Mouse (Mus musculus): ENCODE measurements at regions not wholly inside any gene's neighbourhood (a gene's known extent, or its start where the extent isn't known, plus 50 kb on each side); places are given as distances from the start of the nearest gene placed in this dataset.

GRCm38 (mm10) chr9:88085866-88086265 lies 241.1 kb upstream of the Nt5e start:
- no peak overlapping the region for H3K4me3 ChIP-seq (ENCODE audit: control insufficient read depth, low read depth, low read length)
- no peak overlapping the region for H3K27ac ChIP-seq (ENCODE audit: control insufficient read depth, insufficient read depth, low read depth, low read length)
- no peaks in the 10 kb centered on the region for H3K27me3 ChIP-seq (ENCODE audit: control insufficient read depth, insufficient read depth, low read length)
- H3K36me3 ChIP-seq (ENCODE audit: control insufficient read depth, insufficient read depth, low read length), result no peaks in the 10 kb centered on the region
- TF ChIP-seq CTCF (IDR thresholded peaks at IDR 0.05; ENCODE audit: control insufficient read depth, insufficient read depth, insufficient replicate concordance, low read depth, low read length) (no peak), POLR2A (IDR thresholded peaks at IDR 0.05; ENCODE audit: control insufficient read depth, low read depth, low read length) (no peak)
- no peaks in the 10 kb centered on the region for H3K4me1 ChIP-seq (ENCODE audit: control insufficient read depth, insufficient read depth, low read length)

DNA sequence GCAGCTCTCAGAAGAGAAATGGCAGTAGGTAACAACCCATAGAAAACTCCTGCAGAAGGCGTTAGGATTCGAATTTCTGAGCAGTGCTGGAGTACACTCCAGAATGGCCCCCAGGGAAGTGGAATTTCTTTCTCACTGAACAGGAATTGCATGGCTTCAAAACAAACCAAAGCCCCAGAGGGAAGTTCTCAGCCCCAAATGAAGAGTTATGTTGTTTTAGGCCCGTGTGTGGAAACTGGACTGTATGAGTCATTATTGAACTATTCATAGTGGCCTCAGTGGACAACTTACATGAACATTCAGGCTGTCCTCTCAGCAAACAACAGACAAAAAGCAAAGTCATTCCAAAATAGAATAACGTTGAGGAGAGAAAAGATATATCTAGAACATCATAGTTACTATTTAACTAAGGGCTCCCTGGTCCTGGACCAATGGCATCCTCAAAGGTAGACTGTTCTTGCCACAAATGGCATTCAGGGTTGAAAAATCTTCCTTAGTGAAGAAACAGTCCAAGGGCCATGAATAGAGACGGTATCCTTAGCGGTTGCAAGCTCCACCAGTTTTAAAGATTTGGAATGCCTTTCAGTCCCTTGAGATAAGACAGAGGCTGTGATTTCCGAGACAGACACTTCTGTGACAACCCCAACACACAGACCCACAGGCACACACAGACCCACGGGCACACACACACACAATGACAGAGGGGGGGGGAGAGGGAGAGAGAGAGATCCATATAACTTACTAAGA lies 235.0 kb upstream of the Nt5e start:
- H3K27me3 ChIP-seq (ENCODE audit: control insufficient read depth, insufficient read depth, low read length), result no peaks in the 10 kb centered on the region
- TF ChIP-seq CTCF (IDR thresholded peaks at IDR 0.05; ENCODE audit: control insufficient read depth, insufficient read depth, insufficient replicate concordance, low read depth, low read length) (no peak), POLR2A (IDR thresholded peaks at IDR 0.05; ENCODE audit: control insufficient read depth, low read depth, low read length) (no peak)
- no peaks in the 10 kb centered on the region for H3K36me3 ChIP-seq (ENCODE audit: control insufficient read depth, insufficient read depth, low read length)
- no peaks in the 10 kb centered on the region for H3K4me1 ChIP-seq (ENCODE audit: control insufficient read depth, insufficient read depth, low read length)
- no peak overlapping the region for H3K27ac ChIP-seq (ENCODE audit: control insufficient read depth, insufficient read depth, low read depth, low read length)
- no peak overlapping the region for H3K4me3 ChIP-seq (ENCODE audit: control insufficient read depth, low read depth, low read length)

- no peak overlapping the region for H3K4me3 ChIP-seq (ENCODE audit: control insufficient read depth, low read depth, low read length)
- H3K4me1 ChIP-seq (ENCODE audit: control insufficient read depth, insufficient read depth, low read length), result no peaks in the 10 kb centered on the region
- no peaks in the 10 kb centered on the region for H3K27me3 ChIP-seq (ENCODE audit: control insufficient read depth, insufficient read depth, low read length)
- no peaks in the 10 kb centered on the region for H3K36me3 ChIP-seq (ENCODE audit: control insufficient read depth, insufficient read depth, low read length)
- no peak overlapping the region for H3K27ac ChIP-seq (ENCODE audit: control insufficient read depth, insufficient read depth, low read depth, low read length)
- no peak for TF ChIP-seq CTCF (IDR thresholded peaks at IDR 0.05; ENCODE audit: control insufficient read depth, insufficient read depth, insufficient replicate concordance, low read depth, low read length)
- TF ChIP-seq POLR2A (IDR thresholded peaks at IDR 0.05; ENCODE audit: control insufficient read depth, low read depth, low read length), result no peak
These were observed 234.4 kb upstream of the Nt5e start for GRCm38 (mm10) chr9:88092561-88092960.

- H3K27ac ChIP-seq (ENCODE audit: control insufficient read depth, insufficient read depth, low read depth, low read length), result no peak overlapping the region
- H3K4me1 ChIP-seq (ENCODE audit: control insufficient read depth, insufficient read depth, low read length), result no peaks in the 10 kb centered on the region
- no peaks in the 10 kb centered on the region for H3K27me3 ChIP-seq (ENCODE audit: control insufficient read depth, insufficient read depth, low read length)
- no peak overlapping the region for H3K4me3 ChIP-seq (ENCODE audit: control insufficient read depth, low read depth, low read length)
- TF ChIP-seq POLR2A (IDR thresholded peaks at IDR 0.05; ENCODE audit: control insufficient read depth, low read depth, low read length) (no peak), CTCF (IDR thresholded peaks at IDR 0.05; ENCODE audit: control insufficient read depth, insufficient read depth, insufficient replicate concordance, low read depth, low read length) (no peak)
- no peaks in the 10 kb centered on the region for H3K36me3 ChIP-seq (ENCODE audit: control insufficient read depth, insufficient read depth, low read length)
These were observed 213.9 kb upstream of the Nt5e start for GRCm38 (mm10) chr9:88113094-88113493.

DNA sequence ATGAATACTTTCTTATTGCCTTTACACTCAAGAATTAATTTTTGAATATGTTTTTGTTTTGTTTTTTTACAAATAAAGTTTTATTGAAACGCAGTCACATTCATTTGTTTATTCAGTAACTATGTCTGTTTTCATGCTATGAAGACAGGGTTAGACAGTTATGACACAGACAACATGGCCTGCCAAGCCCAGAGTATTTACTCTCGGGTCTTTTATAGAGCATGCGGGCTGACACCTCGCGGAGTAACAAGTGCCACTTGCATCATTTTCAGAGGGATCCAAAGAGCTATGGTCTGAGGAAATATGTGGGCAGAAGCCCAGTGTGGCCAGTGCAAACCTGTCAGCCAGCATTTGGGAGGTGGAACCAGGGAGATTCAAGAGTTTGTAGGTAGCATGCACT lies 206.5 kb upstream of the Nt5e start:
- peaks cover 5% of the 10 kb centered on the region; the same call in 1 of the 2 replicates for H3K4me1 ChIP-seq (ENCODE audit: control insufficient read depth, insufficient read depth, low read length)
- H3K27me3 ChIP-seq (ENCODE audit: control insufficient read depth, insufficient read depth, low read length), result no peaks in the 10 kb centered on the region
- H3K4me3 ChIP-seq (ENCODE audit: control insufficient read depth, low read depth, low read length), result no peak overlapping the region
- TF ChIP-seq POLR2A (IDR thresholded peaks at IDR 0.05; ENCODE audit: control insufficient read depth, low read depth, low read length) (no peak), CTCF (IDR thresholded peaks at IDR 0.05; ENCODE audit: control insufficient read depth, insufficient read depth, insufficient replicate concordance, low read depth, low read length) (no peak)
- H3K36me3 ChIP-seq (ENCODE audit: control insufficient read depth, insufficient read depth, low read length), result no peaks in the 10 kb centered on the region
- no peak overlapping the region for H3K27ac ChIP-seq (ENCODE audit: control insufficient read depth, insufficient read depth, low read depth, low read length)

DNA sequence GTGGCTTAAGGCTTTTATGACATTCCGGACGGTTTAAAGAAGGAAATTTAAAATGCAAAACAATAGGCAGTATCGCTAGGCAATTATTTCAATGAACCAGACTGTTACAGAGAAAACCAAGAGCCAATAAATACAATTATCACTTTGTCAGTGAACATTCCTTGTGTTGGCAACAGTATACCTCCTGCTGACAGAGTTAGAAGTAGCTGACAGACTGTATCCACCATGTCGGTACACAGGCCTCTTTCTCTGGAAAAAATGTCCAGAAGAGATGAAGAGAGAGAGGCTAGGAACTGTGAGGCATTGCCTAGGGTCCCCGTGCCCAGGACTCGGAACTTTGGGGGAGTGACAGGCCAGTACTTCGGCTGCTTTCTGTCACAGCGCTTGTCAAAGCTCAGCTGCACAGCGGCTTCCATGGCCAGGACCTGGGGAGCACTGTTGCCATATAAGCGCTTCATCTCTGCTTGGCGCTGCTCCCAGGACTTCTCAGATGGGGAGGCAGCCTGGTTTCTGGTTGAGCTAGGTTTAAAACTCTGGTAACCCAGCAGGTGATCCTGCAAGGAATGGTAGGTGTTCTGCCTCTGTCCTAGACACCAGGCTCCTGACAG lies 205.9 kb upstream of the Nt5e start:
- Histone ChIP-seq H3K4me3 (ENCODE audit: control insufficient read depth, low read depth, low read length) (no peak overlapping the region), H3K4me1 (ENCODE audit: control insufficient read depth, insufficient read depth, low read length) (peaks cover 5% of the 10 kb centered on the region; the same call in 1 of the 2 replicates), H3K27ac (ENCODE audit: control insufficient read depth, insufficient read depth, low read depth, low read length) (no peak overlapping the region), H3K36me3 (ENCODE audit: control insufficient read depth, insufficient read depth, low read length) (no peaks in the 10 kb centered on the region), H3K27me3 (ENCODE audit: control insufficient read depth, insufficient read depth, low read length) (no peaks in the 10 kb centered on the region)
- TF ChIP-seq POLR2A (IDR thresholded peaks at IDR 0.05; ENCODE audit: control insufficient read depth, low read depth, low read length) (no peak), CTCF (IDR thresholded peaks at IDR 0.05; ENCODE audit: control insufficient read depth, insufficient read depth, insufficient replicate concordance, low read depth, low read length) (no peak)

GRCm38 (mm10) chr9:88124322-88125005 lies 202.5 kb upstream of the Nt5e start:
- TF ChIP-seq CTCF (IDR thresholded peaks at IDR 0.05; ENCODE audit: control insufficient read depth, insufficient read depth, insufficient replicate concordance, low read depth, low read length) (no peak), POLR2A (IDR thresholded peaks at IDR 0.05; ENCODE audit: control insufficient read depth, low read depth, low read length) (no peak)
- Histone ChIP-seq H3K4me3 (ENCODE audit: control insufficient read depth, low read depth, low read length) (no peak overlapping the region), H3K36me3 (ENCODE audit: control insufficient read depth, insufficient read depth, low read length) (no peaks in the 10 kb centered on the region), H3K27ac (ENCODE audit: control insufficient read depth, insufficient read depth, low read depth, low read length) (no peak overlapping the region), H3K4me1 (ENCODE audit: control insufficient read depth, insufficient read depth, low read length) (peaks cover 5% of the 10 kb centered on the region; the same call in 1 of the 2 replicates), H3K27me3 (ENCODE audit: control insufficient read depth, insufficient read depth, low read length) (no peaks in the 10 kb centered on the region)
